Mouse (Mus musculus) embryonic facial prominence, embryonic 13.5 days (tissue): Measurements from ENCODE around the gene Cox17. TPM values are rescaled to one million over a fixed set of nuclear protein-coding genes. Genes with fewer than 3 reads are reported as not detected.

Experiments
- ATAC-seq: fragments of 200-750 bp; cut with Nextera tagmentation; 2 replicates; pipeline ENCODE4 v1.8.0; 2017; ENCODE audit warnings: low read depth; ENCODE audit not compliant: insufficient number of reproducible peaks, insufficient read depth, low FRiP score, low TSS enrichment
- H3K27ac ChIP-seq: fragments of 300-500 bp; sonication (generic); 2 replicates; pipeline ENCODE4 v1.5.1; 2015; ENCODE audit warnings: moderate library complexity, mild to moderate bottlenecking, inconsistent platforms
- H3K27me3 ChIP-seq: fragments of 300-500 bp; sonication (generic); 2 replicates; pipeline ENCODE4 v1.6.1; 2015; ENCODE audit warnings: mild to moderate bottlenecking, inconsistent platforms
- H3K36me3 ChIP-seq: fragments of 300-500 bp; sonication (generic); 2 replicates; pipeline ENCODE4 v1.6.1; 2015; ENCODE audit warnings: mild to moderate bottlenecking, inconsistent platforms
- H3K4me1 ChIP-seq: fragments of 300-500 bp; sonication (generic); 2 replicates; pipeline ENCODE4 v1.6.1; 2015; ENCODE audit warnings: inconsistent platforms
- H3K4me2 ChIP-seq: fragments of 300-500 bp; sonication (generic); 2 replicates; pipeline ENCODE4 v1.6.1; 2015; ENCODE audit warnings: moderate library complexity, mild to moderate bottlenecking, inconsistent platforms
- H3K4me3 ChIP-seq: fragments of 300-500 bp; sonication (generic); 2 replicates; pipeline ENCODE4 v1.5.1; 2015; ENCODE audit warnings: mild to moderate bottlenecking, inconsistent platforms
- H3K9ac ChIP-seq: fragments of 300-500 bp; sonication (generic); 2 replicates; pipeline ENCODE4 v1.6.1; 2015; ENCODE audit warnings: mild to moderate bottlenecking, inconsistent platforms
- H3K9me3 ChIP-seq: fragments of 300-500 bp; sonication (generic); 2 replicates; pipeline ENCODE4 v1.6.1; 2016; ENCODE audit warnings: inconsistent platforms
- WGBS: fragments of 180-500 bp; shearing (Covaris S2); methylation state at CpG from one replicate; pipeline ENCODE4 v1.1.7; 2015; ENCODE audit warnings: mixed read lengths; 5-methylcytosine and 5-hydroxymethylcytosine counted together
- polyA plus RNA-seq: library from polyadenylated mRNA; unstranded; fragments of >200 nt; fragmentation: Nextera tagmentation; extraction: Ambion mirVana; gene quantifications from 2 replicates; pipeline ENCODE4 v1.2.1, GENCODE M21; 2015

Gene Cox17
- polyA plus RNA-seq, 1 experiment from 2014 or later = 104 TPM

GRCm38 (mm10) chr16:38387389-38387788, 40.6 kb downstream of the Cox17 start:
- Histone ChIP-seq H3K27me3 (no peaks in the 10 kb centered on the region), H3K4me1 (no peaks in the 10 kb centered on the region), H3K4me3 (no peak overlapping the region), H3K4me2 (no peak overlapping the region), H3K27ac (no peak overlapping the region), H3K9me3 (no peaks in the 10 kb centered on the region), H3K36me3 (no peaks in the 10 kb centered on the region), H3K9ac (no peak overlapping the region)
- ATAC-seq = no peak
- WGBS = 89% methylated on average over 6 of the region's 6 CpGs

DNA sequence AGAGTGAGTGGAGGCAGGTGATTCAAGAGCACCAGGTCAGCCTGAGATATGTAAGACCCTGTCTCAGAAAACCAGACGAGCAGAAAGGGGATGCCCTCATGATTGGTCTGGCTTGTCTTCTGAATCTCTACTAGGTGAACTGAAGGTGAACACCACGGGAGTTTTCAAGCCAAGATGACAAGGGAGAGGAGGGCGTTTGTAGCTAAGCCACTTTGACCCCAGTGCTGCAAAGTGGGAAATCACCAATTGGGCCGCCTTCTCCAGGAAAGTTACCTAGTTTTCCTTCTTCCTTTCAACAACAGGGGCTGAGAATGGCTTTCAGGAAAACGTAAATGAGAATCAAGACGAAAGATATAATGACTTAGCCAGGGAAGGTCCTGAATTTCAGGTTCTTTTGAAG, 42.0 kb downstream of the Cox17 start:
- H3K4me3 ChIP-seq = no peak overlapping the region
- H3K9ac ChIP-seq = no peak overlapping the region
- H3K4me1 ChIP-seq = no peaks in the 10 kb centered on the region; the same call in 1 of the 2 replicates
- no peak for ATAC-seq
- H3K4me2 ChIP-seq = no peak overlapping the region
- 75% methylated on average over 6 of the region's 6 CpGs for WGBS
- no peaks in the 10 kb centered on the region for H3K36me3 ChIP-seq
- H3K9me3 ChIP-seq = no peaks in the 10 kb centered on the region
- no peak overlapping the region for H3K27ac ChIP-seq
- H3K27me3 ChIP-seq = no peaks in the 10 kb centered on the region

DNA sequence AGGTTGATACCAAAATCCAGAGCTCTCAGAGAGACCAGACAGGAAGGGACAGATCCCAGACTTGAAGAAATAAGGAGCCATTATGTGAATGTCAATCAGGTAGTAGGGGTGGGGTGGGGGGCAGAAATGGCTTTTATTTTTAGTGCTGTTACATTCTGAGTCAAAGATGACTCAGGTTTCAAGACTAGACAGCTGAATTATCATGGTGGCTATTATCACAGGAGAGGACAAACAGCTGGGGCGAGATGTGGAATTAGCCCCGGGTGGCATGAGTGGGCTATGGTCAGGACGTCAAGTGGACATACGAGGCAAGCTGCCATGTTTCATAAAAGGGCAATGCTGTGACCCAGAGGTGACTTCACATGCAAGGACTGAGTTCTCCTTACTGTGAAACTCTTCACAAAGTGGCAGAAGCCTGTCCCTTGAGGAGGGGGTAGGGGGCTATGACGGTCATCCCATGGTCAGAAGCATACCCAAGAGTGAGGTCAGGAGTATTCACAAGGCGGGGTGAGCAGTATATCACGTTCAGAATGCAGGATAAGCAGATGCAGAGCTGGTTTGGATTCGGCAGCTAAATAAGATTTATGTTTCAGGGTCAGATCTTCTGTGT, 42.6 kb downstream of the Cox17 start:
- Histone ChIP-seq H3K27me3 (no peaks in the 10 kb centered on the region), H3K4me1 (peaks cover 3% of the 10 kb centered on the region; the same call in 1 of the 2 replicates), H3K4me2 (no peak overlapping the region), H3K27ac (no peak overlapping the region), H3K4me3 (no peak overlapping the region), H3K36me3 (no peaks in the 10 kb centered on the region), H3K9ac (no peak overlapping the region), H3K9me3 (no peaks in the 10 kb centered on the region)
- WGBS = 75% methylated on average over 8 of the region's 8 CpGs
- ATAC-seq = no peak

DNA sequence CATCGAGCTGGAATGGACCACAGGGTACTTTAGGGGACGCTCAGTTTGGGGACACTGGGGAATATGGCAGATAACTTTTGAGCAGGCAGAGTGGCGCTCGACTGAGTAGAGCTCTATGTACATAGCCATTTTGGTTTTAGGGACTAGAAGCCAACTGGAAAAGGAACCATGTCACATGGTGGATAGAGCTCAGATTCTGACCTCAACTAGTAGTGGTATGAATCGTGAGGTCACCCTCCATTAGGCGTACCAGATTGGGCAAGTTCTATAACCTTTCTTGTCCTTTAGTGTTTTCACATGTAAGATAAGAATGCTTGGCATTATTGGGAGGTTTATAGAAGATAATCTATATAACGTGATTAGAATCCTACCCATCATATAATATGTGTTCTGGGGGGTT, 43.5 kb downstream of the Cox17 start:
- Histone ChIP-seq H3K36me3 (no peaks in the 10 kb centered on the region), H3K4me1 (peaks cover 6% of the 10 kb centered on the region; the same call in 1 of the 2 replicates), H3K9me3 (no peaks in the 10 kb centered on the region), H3K4me2 (no peak overlapping the region), H3K9ac (no peak overlapping the region), H3K27ac (no peak overlapping the region), H3K4me3 (no peak overlapping the region), H3K27me3 (no peaks in the 10 kb centered on the region)
- no peak for ATAC-seq
- WGBS = 87% methylated on average over 7 of the region's 7 CpGs

- H3K9me3 ChIP-seq = no peaks in the 10 kb centered on the region
- WGBS = 77% methylated on average over 23 of the region's 23 CpGs
- H3K4me2 ChIP-seq = no peak overlapping the region
- H3K9ac ChIP-seq = no peak overlapping the region
- peaks cover 18% of the 10 kb centered on the region for H3K4me1 ChIP-seq
- H3K36me3 ChIP-seq = no peaks in the 10 kb centered on the region
- no peaks in the 10 kb centered on the region for H3K27me3 ChIP-seq
- no peak for ATAC-seq
- H3K4me3 ChIP-seq = no peak overlapping the region
- H3K27ac ChIP-seq = no peak overlapping the region
Measured at GRCm38 (mm10) chr16:38392126-38392894, 45.5 kb downstream of the Cox17 start.

DNA sequence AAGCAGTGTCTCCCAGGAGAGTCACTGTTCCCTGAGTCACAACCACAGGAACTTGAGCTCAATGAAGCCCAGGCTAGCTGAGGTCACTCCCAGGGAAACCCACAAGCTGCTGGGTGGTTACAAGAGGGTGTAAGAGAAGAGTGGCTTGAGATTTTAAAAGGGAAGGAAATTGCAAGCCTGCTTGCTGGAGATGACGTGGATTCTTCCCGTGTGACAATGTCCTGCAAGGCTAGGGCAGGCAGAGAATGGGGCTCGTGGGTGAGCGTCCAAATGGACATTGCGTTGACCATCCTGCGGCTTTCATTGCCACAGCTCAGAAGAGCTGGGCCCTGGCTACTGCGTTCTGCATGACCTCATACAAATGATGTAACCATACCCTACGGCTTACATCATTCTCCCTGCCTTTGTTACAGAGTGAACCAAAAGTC, 47.4 kb downstream of the Cox17 start:
- Histone ChIP-seq H3K4me3 (no peak overlapping the region), H3K9me3 (no peaks in the 10 kb centered on the region), H3K27me3 (no peaks in the 10 kb centered on the region), H3K9ac (no peak overlapping the region), H3K4me1 (peaks cover 20% of the 10 kb centered on the region), H3K4me2 (no peak overlapping the region), H3K27ac (no peak overlapping the region), H3K36me3 (no peaks in the 10 kb centered on the region)
- ATAC-seq = no peak
- 82% methylated on average over 8 of the region's 8 CpGs for WGBS

GRCm38 (mm10) chr16:38395060-38395730, 48.4 kb downstream of the Cox17 start:
- Histone ChIP-seq H3K9me3 (no peaks in the 10 kb centered on the region), H3K27ac (no peak overlapping the region), H3K36me3 (no peaks in the 10 kb centered on the region), H3K4me3 (no peak overlapping the region), H3K4me2 (no peak overlapping the region), H3K9ac (no peak overlapping the region), H3K4me1 (peaks cover 29% of the 10 kb centered on the region), H3K27me3 (no peaks in the 10 kb centered on the region)
- WGBS = 67% methylated on average over 6 of the region's 6 CpGs
- no peak for ATAC-seq

DNA sequence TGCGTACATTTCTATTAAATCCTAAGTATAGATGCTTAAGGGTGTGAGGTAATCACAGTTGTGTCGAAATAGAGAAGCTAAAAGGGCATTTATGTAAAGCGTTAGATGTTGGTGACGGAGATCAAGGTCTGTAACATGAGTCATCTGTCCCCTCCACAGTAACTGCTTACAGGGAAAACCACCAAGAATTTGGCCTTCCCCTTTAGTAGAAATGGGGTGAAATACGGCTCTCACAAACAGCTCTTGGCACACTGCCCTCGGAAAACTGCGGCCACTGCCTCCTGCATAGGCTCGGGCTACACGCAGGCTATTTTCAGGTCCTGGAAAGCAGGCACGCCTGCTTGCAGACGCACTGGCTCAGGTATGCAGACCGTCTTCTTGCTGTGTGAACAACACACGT, 49.4 kb downstream of the Cox17 start:
- WGBS = 32% methylated on average over 13 of the region's 13 CpGs
- peaks cover 33% of the 10 kb centered on the region for H3K4me1 ChIP-seq

DNA sequence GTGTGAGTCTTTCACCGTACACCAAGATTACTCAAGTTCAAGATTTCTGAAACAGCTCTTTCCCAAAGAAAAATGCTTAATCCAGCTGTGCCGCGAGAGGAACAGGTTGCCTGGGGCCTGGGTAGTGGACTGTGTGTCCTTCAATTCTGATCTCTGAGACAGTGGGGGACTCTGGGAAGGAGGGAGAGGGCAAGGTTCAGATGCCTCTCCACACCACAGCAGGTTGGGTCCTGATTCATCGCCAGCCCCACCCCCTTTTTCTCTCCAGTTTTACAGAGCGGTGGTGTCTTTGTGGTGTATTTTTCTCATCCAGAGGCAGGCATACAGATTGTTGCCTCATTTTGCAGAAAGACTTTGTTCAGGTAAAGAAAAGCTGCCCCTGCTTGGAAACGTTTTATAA, 51.5 kb downstream of the Cox17 start:
- no peaks in the 10 kb centered on the region for H3K36me3 ChIP-seq
- H3K4me1 ChIP-seq = peaks cover 33% of the 10 kb centered on the region

More for the DNA sequence above, 49.4 kb downstream of the Cox17 start:
- H3K36me3 ChIP-seq = no peaks in the 10 kb centered on the region
- ATAC-seq = no peak
- H3K4me3 ChIP-seq = no peak overlapping the region
- no peaks in the 10 kb centered on the region for H3K9me3 ChIP-seq
- H3K27me3 ChIP-seq = no peaks in the 10 kb centered on the region
- no peak overlapping the region for H3K9ac ChIP-seq
- H3K4me2 ChIP-seq = peak overlapping the region; percentile 19; the same call in 1 of the 2 replicates
- H3K27ac ChIP-seq = peak overlapping the region; percentile 45; the same call in 1 of the 2 replicates

DNA sequence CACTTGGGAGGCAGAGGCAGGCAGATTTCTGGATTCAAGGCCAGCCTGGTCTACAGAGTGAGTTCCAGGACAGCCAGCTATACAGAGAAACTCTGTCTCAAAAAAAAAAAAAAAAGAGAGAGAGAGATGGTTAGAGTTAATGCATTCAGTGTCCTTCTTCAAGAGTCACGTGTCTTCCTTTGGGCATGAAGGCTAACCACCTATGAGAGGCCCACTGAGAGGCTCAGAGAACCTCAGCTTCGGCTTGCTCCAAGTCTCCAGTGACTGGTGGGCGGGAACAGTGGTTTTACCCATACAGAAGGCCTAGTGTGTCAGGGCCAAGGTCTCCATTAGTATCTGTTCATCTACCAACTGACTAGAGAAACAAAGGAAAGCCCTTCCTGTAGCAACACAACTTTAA, 52.3 kb downstream of the Cox17 start:
- H3K4me2 ChIP-seq = peak overlapping the region; percentile 60
- no peak overlapping the region for H3K4me3 ChIP-seq
- peak overlapping the region; percentile 61 for H3K9ac ChIP-seq
- H3K4me1 ChIP-seq = peaks cover 32% of the 10 kb centered on the region
- no peak for ATAC-seq
- no peaks in the 10 kb centered on the region for H3K9me3 ChIP-seq
- no peaks in the 10 kb centered on the region for H3K36me3 ChIP-seq
- 63% methylated on average over 3 of the region's 3 CpGs for WGBS
- peak overlapping the region; percentile 79 for H3K27ac ChIP-seq
- H3K27me3 ChIP-seq = no peaks in the 10 kb centered on the region

More for the DNA sequence above, 51.5 kb downstream of the Cox17 start:
- H3K9me3 ChIP-seq = no peaks in the 10 kb centered on the region
- no peak overlapping the region for H3K27ac ChIP-seq
- no peak overlapping the region for H3K9ac ChIP-seq
- 88% methylated on average over 6 of the region's 6 CpGs for WGBS
- no peaks in the 10 kb centered on the region for H3K27me3 ChIP-seq
- ATAC-seq = no peak
- no peak overlapping the region for H3K4me2 ChIP-seq
- H3K4me3 ChIP-seq = no peak overlapping the region

- WGBS = 8% methylated on average over 17 of the region's 17 CpGs
- Histone ChIP-seq H3K9me3 (no peaks in the 10 kb centered on the region), H3K27me3 (no peaks in the 10 kb centered on the region), H3K36me3 (no peaks in the 10 kb centered on the region), H3K9ac (peak overlapping the region; percentile 61), H3K4me2 (peak overlapping the region; percentile 60), H3K27ac (peak overlapping the region; percentile 79), H3K4me3 (peak overlapping the region; percentile 31), H3K4me1 (peaks cover 29% of the 10 kb centered on the region)
- peak; percentile 84 for ATAC-seq
Measured at GRCm38 (mm10) chr16:38399531-38400231, 52.9 kb downstream of the Cox17 start.
